Mouse (Mus musculus) adrenal gland, adult 8-10 months (tissue): ENCODE results near the gene Nr1d1. TPM values are rescaled to one million over a fixed set of nuclear protein-coding genes. Genes with fewer than 3 reads are reported as not detected.

Experiments used
- DNase-seq: peaks from one replicate; pipeline ENCODE4 v3.0.0; 2022
- total RNA-seq, 4 experiments: library from RNA; stranded (reverse); gene quantifications; 2 replicates each; pipeline ENCODE4 v1.2.4; 2022

Nr1d1 gene
- total RNA-seq, 4 experiments from 2014 or later: 140 to 286 (median 201) TPM

- no peak for DNase-seq
Measured at GRCm38 (mm10) chr11:98788139-98788538, 13.0 kb upstream of the Nr1d1 start.

- DNase-seq: no peak
Measured at GRCm38 (mm10) chr11:98787691-98788090, 12.6 kb upstream of the Nr1d1 start.

- DNase-seq: no peak
Measured at GRCm38 (mm10) chr11:98787229-98787628, 12.1 kb upstream of the Nr1d1 start.

- DNase-seq: peak; percentile 96
Measured at GRCm38 (mm10) chr11:98786359-98787214, 11.5 kb upstream of the Nr1d1 start.

GRCm38 (mm10) chr11:98785772-98786281, 10.7 kb upstream of the Nr1d1 start:
- peak; percentile 82 for DNase-seq

GRCm38 (mm10) chr11:98785214-98785613, 10.1 kb upstream of the Nr1d1 start:
- DNase-seq: no peak

GRCm38 (mm10) chr11:98784139-98784538, 9.0 kb upstream of the Nr1d1 start:
- DNase-seq: no peak

- peak; percentile 99 for DNase-seq
Measured at GRCm38 (mm10) chr11:98783236-98783696, 8.1 kb upstream of the Nr1d1 start.

- no peak for DNase-seq
Measured at GRCm38 (mm10) chr11:98782651-98783235, 7.6 kb upstream of the Nr1d1 start.

- no peak for DNase-seq
Measured at GRCm38 (mm10) chr11:98781851-98782512, 6.8 kb upstream of the Nr1d1 start.

- no peak for DNase-seq
Measured at GRCm38 (mm10) chr11:98777888-98778287, 2.8 kb upstream of the Nr1d1 start.

- no peak for DNase-seq
Measured at GRCm38 (mm10) chr11:98776843-98777590, 1.9 kb upstream of the Nr1d1 start.

- DNase-seq: no peak
Measured at GRCm38 (mm10) chr11:98776052-98776764, 1.1 kb upstream of the Nr1d1 start.

GRCm38 (mm10) chr11:98775348-98776051, 367 bp upstream of the Nr1d1 start:
- peak; percentile 100 for DNase-seq

GRCm38 (mm10) chr11:98773635-98774295, 1.4 kb downstream of the Nr1d1 start:
- DNase-seq: peak; percentile 100

GRCm38 (mm10) chr11:98772667-98773171, 2.4 kb downstream of the Nr1d1 start:
- DNase-seq: peak; percentile 89

GRCm38 (mm10) chr11:98771844-98772525, 3.1 kb downstream of the Nr1d1 start:
- DNase-seq: no peak

- DNase-seq: no peak
Measured at GRCm38 (mm10) chr11:98771131-98771530, 4.0 kb downstream of the Nr1d1 start.
